Mouse (Mus musculus): ENCODE data around the gene Sgms1.

Gene Sgms1

DNA sequence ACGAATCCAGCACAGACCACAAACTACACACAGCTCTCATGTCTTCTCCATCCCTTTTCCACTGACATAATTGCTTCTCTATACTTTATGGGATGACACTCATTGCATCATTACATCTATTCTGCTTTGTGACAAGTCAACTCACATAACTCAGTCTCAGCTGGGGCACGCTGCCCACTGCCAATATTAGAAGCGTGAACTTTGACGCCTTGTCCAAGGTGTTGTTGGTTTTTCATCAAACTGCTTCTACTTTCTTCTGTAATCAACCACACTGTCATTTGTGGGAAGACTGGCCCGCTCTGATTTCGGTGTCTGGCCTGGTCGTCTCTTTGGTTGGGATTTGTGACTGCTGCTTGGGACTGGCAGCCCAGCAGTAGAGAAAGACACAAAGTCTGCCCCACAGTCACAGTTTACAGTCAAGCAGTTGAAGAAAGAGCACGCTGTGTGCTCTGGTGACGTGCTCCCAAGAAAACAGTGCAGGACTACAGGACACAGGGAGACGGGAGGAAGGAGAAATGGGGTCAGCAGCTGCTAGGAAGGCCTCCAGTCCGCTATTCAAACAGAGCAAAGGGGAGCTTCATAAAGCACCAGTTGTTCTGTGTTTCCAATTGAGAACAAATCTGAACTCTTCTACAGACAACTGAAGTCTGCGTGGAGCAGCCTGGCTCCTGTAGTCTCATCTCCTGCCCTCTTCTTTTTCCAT is 120.2 kb downstream of the Sgms1 start:
- no peak for DNase-seq (ENCODE audit: low read depth)

DNA sequence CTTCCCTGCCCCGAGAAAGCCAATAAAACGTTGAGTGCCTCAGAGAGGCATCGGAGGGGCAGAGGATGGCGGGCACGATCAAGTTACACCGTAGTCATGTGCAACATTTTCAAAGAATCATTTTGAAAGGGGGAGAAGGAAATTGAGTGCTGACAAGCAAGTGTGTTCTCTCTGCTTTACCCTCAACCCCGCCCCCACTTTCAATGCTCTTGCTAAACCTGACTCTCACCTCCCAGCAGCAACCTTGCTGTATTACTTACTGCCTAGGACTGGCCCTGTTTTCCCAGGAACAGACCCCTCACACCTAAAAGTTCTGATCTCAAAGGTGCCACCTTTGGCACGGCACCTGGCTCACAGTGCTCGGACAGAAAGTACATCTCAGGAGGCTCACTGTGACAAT is 121.0 kb downstream of the Sgms1 start:
- DNase-seq (ENCODE audit: low read depth) = no peak

DNA sequence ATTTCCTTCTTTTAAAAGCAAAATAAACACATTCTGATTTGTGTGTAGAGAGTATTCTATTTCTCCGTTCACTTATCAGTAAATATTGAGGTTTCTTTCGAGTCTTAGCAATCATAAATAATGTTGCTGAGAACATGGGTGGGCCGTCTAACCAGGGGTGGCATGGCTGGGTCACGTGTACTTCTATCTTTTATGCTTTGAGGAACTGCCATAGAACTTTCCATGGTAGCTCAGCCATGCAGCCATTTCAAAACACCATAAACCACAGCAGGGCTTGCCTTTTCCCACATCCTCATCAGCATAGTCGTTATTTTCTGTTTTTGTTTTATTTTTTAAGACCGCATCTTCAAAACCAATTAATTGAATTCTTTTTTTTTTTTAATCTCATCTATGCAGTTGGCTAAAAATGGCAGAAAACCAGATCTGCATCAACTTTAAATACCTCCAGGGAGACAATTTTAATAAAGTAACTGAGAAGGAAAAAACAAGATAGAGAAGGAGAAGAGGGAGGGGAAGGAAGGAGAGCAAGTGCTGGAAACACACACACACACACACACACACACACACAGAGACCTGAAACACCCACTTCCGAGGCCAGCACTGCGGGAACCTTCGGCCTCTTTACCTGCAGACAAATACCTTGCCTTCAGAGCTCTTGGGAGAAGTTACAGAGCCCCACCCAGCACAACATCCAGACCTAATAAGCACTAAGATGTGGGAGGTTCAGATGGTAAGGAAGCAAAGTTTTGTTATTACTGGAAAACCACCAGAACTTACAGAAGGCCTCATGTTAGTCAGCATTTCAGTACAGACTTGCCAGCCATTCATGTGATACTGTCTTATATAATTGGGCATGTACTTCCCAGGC is 122.9 kb downstream of the Sgms1 start:
- DNase-seq (ENCODE audit: low read depth) = no peak

DNA sequence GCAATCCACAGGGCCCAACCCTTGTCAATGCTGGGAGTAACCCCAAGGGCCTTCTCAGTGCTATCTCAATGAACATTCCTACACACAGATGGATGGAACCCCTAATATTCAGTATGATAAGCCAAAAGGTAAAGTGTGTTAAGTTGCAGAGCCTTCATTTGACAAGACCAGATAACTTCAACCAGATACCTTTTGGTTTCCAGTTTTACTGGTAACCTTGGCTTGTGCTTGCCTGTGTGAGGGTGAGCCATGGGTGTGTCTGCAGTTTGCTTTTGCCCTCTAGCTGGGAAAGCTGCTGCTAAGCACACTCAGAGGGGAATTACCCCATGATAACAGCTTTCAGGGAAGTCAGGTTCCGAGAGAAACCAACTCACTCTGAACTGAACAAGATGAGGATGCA is 125.8 kb downstream of the Sgms1 start:
- DNase-seq (ENCODE audit: low read depth) = no peak

DNA sequence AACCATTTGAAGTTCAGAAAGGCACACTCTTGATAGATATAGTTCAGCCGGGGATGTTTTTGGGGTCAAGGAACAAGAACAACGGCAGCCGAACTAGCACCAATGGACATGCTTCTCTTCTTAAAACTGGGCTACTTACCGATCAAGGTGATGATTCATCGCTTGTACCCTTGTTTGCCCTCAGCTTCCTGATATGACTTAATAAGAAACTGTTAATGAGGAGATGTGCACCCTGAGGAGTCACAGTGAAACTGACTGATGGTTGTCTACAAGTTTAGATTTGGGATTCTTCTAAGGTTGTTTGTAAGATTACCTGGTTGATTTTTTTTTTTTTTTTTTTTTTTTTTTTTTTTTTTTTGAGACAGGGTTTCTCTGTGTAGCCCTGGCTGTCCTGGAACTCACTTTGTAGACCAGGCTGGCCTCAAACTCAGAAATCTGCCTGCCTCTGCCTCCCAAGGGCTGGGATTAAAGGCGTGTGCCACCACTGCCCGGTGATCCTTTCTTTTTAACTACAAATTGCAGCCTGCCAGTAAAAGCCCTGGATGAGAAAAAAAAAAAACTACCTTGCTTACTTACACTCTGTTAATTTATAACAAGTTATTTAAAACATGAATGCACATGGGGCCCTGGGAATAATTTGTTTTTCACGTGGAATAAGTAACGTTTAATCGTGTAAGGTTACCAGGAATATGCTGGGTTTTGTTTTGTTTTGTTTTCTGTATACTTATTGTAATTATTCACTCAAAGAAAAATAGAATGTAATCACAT is 126.5 kb downstream of the Sgms1 start:
- no peak for DNase-seq (ENCODE audit: low read depth)

DNA sequence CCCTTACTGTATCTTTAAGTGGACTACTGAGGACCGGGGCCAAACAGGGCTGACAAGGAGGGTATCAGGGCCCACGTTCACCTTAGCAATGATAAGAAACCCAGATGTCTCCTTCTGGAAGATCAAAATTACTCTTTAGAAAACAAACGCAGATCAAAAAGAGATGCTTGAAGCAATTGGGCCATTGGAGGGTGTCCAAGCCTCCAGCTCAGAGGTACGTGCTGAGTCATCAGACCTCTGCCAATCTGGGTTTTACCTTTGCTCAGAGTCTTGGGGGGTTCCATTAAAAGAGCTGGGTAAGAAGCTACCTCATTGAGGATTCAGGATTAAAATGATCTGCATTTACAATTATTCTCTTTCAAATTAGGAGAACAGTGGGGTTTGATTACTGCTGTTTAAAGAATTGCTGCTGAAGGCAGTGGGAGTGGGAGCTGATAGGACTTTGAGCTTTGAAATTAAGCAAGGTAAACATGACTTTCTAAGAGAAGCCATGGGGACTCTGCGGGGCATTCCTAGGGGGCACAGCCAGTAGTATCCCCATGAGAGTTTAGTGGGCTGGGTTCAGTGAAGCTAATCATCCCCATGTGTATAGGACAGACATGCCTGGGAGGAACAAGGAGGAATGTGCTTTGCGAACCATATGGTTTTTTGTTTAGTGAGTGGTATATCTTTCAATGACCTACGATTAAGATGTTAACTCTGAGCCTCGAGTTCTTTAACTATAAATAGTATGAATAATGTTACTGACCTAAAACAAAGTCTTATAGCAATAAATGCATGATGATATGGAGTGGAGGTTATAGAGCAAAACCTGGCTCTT is 128.4 kb downstream of the Sgms1 start:
- no peak for DNase-seq (ENCODE audit: low read depth)

DNA sequence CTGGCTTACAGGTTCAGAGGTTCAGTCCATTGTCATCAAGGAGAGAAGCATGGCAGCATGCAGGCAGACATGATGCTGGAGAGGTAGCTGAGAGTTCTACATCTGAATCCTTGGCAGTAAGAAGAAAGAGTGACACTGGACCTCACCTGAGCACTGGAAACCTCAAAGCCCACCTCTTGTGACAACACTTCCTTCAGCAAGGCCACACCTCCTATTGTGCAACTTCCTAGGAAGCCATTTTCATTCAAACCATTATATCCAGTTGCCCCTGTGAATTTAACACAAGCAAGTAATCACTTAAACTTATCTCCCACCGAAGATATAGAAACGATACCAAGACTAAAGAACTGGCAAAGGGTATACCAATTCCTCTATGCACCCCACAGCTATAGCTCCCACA is 129.7 kb downstream of the Sgms1 start:
- no peak for DNase-seq (ENCODE audit: low read depth)

DNA sequence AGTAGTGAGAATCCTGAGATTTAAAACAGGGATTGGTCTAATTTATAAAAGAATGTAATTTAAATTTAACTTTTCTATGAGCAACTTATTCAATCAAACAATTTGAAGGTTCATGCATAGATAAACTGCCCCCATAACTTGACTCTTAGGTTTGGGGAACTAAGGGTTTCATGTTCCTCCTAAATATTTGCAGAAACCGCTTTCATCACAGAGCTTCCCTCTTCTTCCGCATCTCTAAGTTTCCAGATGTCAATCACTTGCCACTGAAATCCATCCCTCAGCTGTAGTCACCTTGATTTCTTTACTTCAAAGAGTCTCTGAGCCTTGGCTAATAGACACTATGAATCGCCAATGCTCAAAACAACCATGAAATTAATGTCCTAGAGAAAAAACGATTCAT is 130.5 kb downstream of the Sgms1 start:
- no peak for DNase-seq (ENCODE audit: low read depth)

DNA sequence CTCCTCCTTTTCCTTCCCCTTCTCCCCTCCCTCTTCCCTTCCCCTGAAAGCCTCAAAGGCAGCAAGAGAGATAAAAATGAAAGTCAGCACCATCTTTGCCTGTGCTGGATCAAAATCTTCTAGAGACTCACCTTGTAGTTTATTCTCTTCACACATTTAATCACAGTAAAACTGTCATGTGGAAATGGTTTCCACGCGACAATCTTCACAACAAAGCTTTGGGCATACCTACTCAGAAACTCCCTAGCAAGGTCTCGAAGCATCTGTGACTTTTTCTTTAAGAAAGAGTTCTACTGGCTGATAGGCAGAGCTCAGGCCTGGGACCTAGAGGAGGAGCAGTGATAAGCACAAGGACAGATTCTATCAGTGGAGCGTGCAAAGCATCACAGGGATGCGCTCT is 131.4 kb downstream of the Sgms1 start:
- DNase-seq (ENCODE audit: low read depth) = no peak

DNA sequence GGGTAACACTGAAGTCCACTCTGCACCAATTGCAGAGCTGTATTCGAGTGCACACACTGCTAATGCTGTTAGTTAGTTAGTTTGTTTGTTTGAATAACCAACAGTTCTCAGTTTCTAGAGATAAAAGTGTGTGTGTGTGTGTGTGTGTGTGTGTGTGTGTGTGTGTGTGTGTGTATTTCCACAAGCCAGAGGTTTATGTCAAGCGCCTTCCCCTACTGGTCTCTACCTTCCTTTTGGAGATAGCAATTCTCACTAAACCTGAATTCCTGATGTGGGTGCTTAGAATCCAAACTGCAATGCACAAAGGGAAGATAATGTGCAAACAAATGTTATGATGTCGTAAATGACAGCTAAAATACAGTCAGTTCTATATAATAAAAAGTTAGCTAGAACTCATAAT is 131.9 kb downstream of the Sgms1 start:
- DNase-seq (ENCODE audit: low read depth) = no peak

DNA sequence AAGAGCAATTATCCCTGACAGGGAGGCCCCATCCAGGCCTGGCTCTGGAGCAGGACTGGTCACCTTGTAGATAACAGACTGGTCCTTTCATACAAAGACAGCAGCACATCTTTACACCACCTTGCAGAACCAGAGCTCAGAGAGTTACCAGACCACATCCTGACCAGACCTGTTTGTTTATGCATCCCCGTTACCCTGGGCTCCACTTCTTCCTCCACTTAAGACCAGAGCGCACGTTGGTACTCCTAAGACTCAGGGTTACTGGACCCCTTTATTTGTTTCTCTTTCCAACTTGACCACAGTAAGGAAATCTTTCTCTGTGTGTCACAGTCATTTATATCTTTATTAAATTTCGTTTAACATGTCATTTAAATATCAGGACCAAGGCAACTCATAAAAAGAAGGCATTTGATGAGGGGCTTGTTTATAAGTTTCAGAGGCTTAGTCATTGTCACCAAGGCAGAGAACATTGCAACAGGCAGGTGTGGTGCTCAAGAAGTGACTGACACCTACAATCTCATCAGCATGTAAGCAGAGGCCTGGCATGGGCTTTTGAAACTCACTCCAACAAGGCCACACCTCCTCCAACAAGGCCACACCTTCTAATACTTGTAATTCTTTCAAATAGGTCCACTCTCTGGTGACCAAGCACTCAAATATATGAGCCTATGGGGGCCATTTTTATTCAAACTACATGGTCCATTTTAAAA is 132.7 kb downstream of the Sgms1 start:
- no peak for DNase-seq (ENCODE audit: low read depth)

DNA sequence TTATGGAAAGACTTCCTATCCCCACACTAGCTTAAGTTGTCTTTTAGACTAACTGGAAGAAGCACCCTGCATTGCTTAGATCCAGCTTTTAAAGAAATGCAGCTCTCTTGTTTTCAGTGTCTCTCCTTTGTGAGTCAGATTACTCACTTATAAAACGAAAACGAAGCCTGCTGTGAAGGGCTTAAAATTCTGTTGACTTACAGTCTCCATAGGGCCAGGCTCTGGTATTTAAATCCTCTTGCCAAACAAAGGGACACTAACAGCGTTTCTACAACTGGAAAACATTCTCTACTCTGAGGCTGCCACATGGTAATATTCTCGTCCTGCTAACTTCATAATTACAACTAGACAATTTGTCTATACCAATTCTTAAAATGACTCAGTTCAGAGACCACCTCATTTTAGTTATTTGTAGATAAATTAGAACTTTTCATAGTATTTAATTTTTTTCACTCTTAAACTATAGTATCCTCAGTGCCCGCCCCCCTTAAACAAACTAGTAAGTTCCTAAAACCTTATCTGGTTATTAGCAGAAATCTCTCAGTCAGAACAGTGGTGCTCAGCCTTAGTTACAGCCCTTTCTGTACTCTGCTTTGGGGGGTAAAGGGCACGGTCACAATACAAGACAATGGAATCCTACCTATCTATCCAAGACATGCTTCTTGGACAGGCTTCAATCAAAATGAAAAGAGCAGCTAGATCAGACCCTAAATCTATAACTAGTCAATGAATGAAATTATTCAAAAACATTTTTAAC is 133.9 kb downstream of the Sgms1 start:
- DNase-seq (ENCODE audit: low read depth) = no peak

DNA sequence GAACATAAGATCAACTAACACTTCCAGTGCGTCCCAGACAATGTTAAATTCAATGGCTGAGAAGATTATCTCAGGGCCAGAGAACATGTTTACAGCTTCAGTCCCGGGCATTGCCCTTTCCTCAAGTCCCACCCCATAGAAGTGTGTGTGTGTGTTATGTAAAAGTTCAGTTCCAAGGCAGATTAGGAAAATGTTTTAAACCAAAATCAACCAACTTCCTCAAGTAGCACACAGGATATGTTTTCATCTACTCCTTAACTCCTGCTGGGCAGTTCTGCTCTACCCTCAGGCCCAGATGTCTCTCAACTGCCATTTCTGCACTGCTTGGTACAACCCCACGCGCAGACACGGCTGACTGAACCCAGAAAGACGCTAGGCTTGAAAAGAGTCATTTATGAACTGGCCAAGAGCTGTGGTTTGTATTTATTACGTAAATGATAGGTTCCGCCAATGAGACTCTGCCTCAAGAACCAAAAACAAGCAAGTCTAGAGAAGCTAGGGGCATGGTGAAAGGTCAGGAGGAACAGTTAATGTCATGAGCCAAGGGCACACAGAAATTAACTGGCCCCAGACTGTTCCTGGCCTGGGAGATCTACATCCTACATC is 134.7 kb downstream of the Sgms1 start:
- DNase-seq (ENCODE audit: low read depth) = peak; percentile 59

DNA sequence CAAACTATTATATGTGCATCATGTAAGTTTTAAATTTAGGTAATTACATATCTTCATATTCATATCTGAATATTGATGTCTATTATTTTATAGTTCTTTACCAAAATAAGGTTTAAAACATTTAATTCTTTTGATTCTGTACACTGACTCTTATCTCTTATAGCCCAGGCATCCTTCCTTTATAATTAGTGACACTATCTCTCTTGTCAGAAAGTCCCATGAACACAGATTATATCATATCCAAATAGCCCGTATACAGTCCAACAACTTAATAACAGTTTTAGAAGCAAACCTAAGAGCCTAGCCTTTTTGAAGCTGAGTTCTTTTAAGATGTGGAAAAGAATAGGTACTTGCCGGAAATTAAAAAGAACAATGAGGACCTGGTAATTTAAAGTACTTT is 135.3 kb downstream of the Sgms1 start:
- DNase-seq (ENCODE audit: low read depth) = no peak

DNA sequence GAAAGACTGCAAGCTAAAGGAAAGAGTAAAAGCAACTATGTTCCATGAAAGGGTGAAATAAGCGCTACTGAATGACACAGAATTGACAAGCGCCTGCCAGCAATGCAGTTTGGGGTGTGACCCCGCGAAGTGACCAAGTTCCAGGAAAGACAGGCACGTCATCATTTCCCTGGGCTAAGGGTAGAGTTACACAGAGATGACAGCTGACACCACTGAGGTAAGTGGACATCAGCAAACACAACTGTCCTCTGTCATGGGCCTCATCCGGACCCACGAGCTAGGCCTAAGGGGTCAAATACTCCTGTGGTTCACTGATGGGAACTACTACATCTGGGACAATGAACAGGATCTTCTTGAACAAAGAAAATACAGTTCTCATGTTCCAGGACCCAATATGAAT is 136.5 kb downstream of the Sgms1 start:
- DNase-seq (ENCODE audit: low read depth) = no peak

DNA sequence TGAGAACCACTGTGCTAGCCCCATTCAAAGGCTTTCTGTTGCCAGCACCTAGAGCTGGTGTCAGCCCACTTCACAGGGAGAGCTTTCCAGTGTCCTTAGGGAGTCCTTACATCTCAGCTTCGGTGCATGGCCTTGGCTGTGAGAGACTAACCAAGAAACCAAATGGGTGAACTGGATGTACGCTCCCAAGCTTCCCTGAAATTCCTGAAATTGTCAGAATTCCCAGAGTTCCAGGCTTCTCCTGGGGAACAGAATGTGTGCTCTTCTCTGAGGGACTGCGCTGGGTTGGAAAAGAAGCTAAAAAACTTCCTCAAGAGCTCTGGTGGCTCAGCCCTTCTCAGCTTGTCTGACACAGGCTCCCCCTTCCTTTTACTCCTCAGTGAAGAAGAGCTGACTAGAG is 137.1 kb downstream of the Sgms1 start:
- DNase-seq (ENCODE audit: low read depth) = no peak

DNA sequence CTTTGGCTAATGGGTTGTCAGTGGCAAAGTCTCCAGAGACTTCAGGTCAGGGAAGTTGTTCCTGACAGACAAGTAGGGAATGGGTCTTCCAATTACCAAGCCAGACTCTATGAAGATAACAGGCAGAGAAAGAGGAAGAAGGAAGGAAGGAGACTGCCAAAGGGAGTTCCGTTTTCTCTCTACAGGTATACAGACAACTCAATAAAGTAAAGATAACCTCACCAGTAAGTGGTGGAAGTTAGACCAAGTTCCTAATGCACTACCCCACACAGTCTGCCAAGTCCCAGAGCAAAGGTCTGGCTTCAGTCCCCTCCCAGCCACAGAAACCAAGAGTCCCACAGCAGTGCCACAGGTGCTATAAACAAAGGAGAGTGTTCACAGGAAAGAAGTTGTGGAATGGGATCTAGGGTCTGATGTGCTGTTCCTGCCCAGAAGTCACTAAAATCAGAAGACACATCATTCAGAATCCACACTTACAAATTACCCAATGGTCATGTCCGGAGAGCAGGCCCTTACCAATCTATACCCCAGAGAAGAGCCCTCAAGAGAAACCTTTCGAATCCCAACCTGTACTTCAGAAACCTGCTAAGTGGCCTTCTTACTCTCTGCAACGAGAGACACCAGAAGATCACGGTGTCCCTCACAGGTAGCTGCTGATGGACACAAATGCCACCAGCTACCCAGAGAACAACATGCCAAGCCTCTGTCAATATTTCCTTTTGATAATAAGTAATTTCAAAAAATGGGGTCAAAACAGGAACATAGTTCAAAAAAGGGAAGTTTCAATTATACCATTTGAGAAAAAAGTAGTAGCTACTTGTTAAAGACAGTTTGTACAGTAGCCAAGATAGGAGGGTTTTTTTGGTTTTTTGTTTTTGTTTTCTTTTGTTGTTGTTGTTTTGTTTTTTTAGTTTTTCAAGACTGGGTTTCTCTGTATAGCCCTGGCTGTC is 140.1 kb downstream of the Sgms1 start:
- no peak for DNase-seq (ENCODE audit: low read depth)

DNA sequence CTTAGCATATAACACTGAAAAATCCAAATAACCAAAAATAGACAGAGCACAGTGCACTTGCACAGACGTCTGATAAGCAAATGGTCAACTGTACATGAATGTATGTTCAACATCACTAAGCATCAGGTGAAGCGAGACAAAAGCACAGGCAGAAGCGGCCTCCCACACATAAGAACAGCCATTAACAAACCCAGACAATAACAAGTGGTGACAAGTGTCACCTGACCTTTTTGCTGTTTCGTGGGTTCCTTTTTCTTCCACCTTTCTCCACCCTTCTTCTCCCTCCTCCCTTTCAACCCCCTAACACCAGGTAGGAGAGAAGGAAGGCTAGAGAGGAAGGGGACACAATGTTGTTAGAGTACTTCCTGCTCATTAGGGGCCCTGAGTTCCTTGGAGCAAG is 144.6 kb downstream of the Sgms1 start:
- DNase-seq (ENCODE audit: low read depth) = no peak

DNA sequence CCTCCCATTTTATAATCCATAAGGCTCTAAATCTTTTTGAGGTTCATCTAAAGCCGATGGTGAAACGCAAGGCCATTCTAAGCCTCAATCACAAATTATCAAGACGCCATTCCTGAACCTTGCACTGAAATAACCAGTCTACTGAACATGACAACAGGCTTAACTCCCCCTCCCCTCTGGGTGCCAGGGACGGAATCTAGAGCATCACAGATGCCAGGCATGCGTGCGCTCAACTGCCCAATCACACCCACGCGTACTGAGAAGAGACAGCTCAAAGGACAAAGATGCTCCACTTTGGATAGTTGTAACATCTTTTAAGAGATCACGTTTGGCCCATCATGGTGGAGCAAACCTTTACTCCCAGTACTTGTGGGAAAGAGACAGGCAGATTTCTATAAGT is 146.3 kb downstream of the Sgms1 start:
- DNase-seq (ENCODE audit: low read depth) = no peak
